17 mouse cellular contexts compared by ENCODE assay signal in the genomic region with DNA sequence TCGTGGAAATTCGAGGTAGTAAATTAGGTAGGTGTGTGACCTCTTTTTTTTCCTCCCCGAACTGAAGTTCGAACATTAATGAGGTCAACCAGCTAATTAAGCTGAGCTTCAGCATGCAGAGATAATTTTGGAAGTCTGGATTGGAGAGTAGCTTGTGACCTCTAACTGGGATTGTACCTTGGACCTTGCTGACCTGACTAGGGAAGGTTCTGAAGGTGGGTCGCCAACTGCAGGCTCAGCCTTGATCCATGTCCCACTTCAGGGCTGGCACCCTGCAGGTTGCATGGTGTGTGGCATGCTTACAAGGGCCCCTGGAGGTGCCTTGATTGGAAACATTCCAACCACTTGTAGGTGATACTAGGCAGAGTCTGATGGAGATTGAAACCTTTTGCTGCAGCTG. TPM values are rescaled to one million over a fixed set of nuclear protein-coding genes. Genes with fewer than 3 reads are reported as not detected.
A peak's percentile ranks its signal among the peaks of the same experiment; 100 is the strongest.
DNase-seq lines count a peak whose midpoint lies in the region; ATAC-seq and TF ChIP-seq lines count a peak whose summit lies in the region.
"Had no signal": no experiment of that assay in that cellular context is flagged by ENCODE, and none has a peak within 500 bp of the region (broad histone marks: within the 10 kb centered on the region; RNA-seq: fewer than 3 reads in every experiment).

No protein-coding gene starts in this region.

- ATAC-seq in hindbrain, embryonic 15.5 days (ENCODE audit: low FRiP score, low read depth): no peak
- no peak for ATAC-seq in lung, postnatal 0 days
- ATAC-seq in neural tube, embryonic 15.5 days (ENCODE audit: low FRiP score): no peak

- peak; percentile 10; the same call in 1 of the 2 replicates for TF ChIP-seq CTCF in lung, postnatal 0 days (IDR thresholded peaks at IDR 0.05)

- H3K27ac ChIP-seq in hindbrain, embryonic 15.5 days (replicated peaks): no peak overlapping the region
- H3K27ac ChIP-seq in hindbrain, embryonic 10.5 days: no peak overlapping the region
- no peak overlapping the region for H3K27ac ChIP-seq in lung, postnatal 0 days (ENCODE audit: low read length)
- H3K27ac ChIP-seq in neural tube, embryonic 15.5 days (replicated peaks): no peak overlapping the region
- H3K27ac ChIP-seq: embryonic facial prominence, embryonic 12.5 days; forebrain, embryonic 12.5 days; heart, embryonic 15.5 days; midbrain, embryonic 13.5 days had no signal

- H3K9ac ChIP-seq in hindbrain, embryonic 15.5 days: no peak overlapping the region
- no peak overlapping the region for H3K9ac ChIP-seq in lung, postnatal 0 days (replicated peaks; ENCODE audit: low read depth)
- no peak overlapping the region for H3K9ac ChIP-seq in neural tube, embryonic 15.5 days (replicated peaks)
- H3K9ac ChIP-seq: embryonic facial prominence, embryonic 12.5 days; forebrain, embryonic 12.5 days; heart, embryonic 15.5 days; midbrain, embryonic 13.5 days had no signal

- no peak overlapping the region; the same call in 1 of the 2 replicates for H3K4me3 ChIP-seq in hindbrain, embryonic 15.5 days
- H3K4me3 ChIP-seq in hindbrain, embryonic 10.5 days: no peak overlapping the region
- H3K4me3 ChIP-seq in lung, postnatal 0 days (ENCODE audit: low read depth, low read length): no peak overlapping the region
- no peak overlapping the region for H3K4me3 ChIP-seq in neural tube, embryonic 15.5 days (replicated peaks)

- 59% methylated on average over 5 of the region's 5 CpGs for WGBS in hindbrain, embryonic 15.5 days
- 64% methylated on average over 5 of the region's 5 CpGs for WGBS in hindbrain, embryonic 10.5 days
- 47% methylated on average over 5 of the region's 5 CpGs for WGBS in lung, postnatal 0 days
- 61% methylated on average over 5 of the region's 5 CpGs for WGBS in neural tube, embryonic 15.5 days

- H3K36me3 ChIP-seq in hindbrain, embryonic 15.5 days: no peaks in the 10 kb centered on the region
- H3K36me3 ChIP-seq in hindbrain, embryonic 10.5 days: no peaks in the 10 kb centered on the region
- no peaks in the 10 kb centered on the region for H3K36me3 ChIP-seq in lung, postnatal 0 days (ENCODE audit: insufficient read depth, low read length)
- H3K36me3 ChIP-seq in neural tube, embryonic 15.5 days: no peaks in the 10 kb centered on the region
- H3K36me3 ChIP-seq: embryonic facial prominence, embryonic 12.5 days; forebrain, embryonic 12.5 days; heart, embryonic 15.5 days; midbrain, embryonic 13.5 days had no signal

- no peak for DNase-seq in hindbrain, embryonic 10.5 days (ENCODE audit: low spot score)
- DNase-seq in lung, postnatal 0 days (ENCODE audit: low spot score): no peak
- DNase-seq in lung, postnatal 25 days (ENCODE audit: low spot score): no peak
- peak; percentile 47 to 62 for DNase-seq in kidney, postnatal 25 days
- no peak for DNase-seq in spleen, adult 12 weeks (ENCODE audit: low spot score)
- no peak for DNase-seq in cerebellum, adult 11 months
- DNase-seq: adrenal gland, adult 2 months; B cell, adult 2 months; cerebellum, postnatal 14 days; left cerebral cortex, postnatal 4 days; lung, postnatal 14 days had no signal

- peaks cover 65% of the 10 kb centered on the region for H3K27me3 ChIP-seq in hindbrain, embryonic 15.5 days
- peaks cover 76% of the 10 kb centered on the region for H3K27me3 ChIP-seq in hindbrain, embryonic 10.5 days (ENCODE audit: insufficient read depth, poor library complexity, severe bottlenecking)
- peaks cover 24% of the 10 kb centered on the region for H3K27me3 ChIP-seq in lung, postnatal 0 days (replicated peaks; ENCODE audit: insufficient read depth, low read length)
- peaks cover 64% of the 10 kb centered on the region for H3K27me3 ChIP-seq in neural tube, embryonic 15.5 days (replicated peaks)

- H3K4me1 ChIP-seq in hindbrain, embryonic 15.5 days (replicated peaks): peaks cover 21% of the 10 kb centered on the region
- peaks cover 20% of the 10 kb centered on the region for H3K4me1 ChIP-seq in hindbrain, embryonic 10.5 days (replicated peaks)
- no peaks in the 10 kb centered on the region; the same call in 1 of the 2 replicates for H3K4me1 ChIP-seq in lung, postnatal 0 days (ENCODE audit: insufficient read depth, low read depth, low read length)
- peaks cover 20% of the 10 kb centered on the region for H3K4me1 ChIP-seq in neural tube, embryonic 15.5 days

- H3K9me3 ChIP-seq in hindbrain, embryonic 15.5 days: no peaks in the 10 kb centered on the region
- H3K9me3 ChIP-seq in hindbrain, embryonic 10.5 days: no peaks in the 10 kb centered on the region
- no peaks in the 10 kb centered on the region for H3K9me3 ChIP-seq in lung, postnatal 0 days (ENCODE audit: low read length)
- no peaks in the 10 kb centered on the region for H3K9me3 ChIP-seq in neural tube, embryonic 15.5 days (replicated peaks)
- H3K9me3 ChIP-seq: embryonic facial prominence, embryonic 12.5 days; forebrain, embryonic 12.5 days; heart, embryonic 15.5 days; midbrain, embryonic 13.5 days had no signal

- peak overlapping the region; percentile 99; the same call in 1 of the 2 replicates for H3K4me2 ChIP-seq in hindbrain, embryonic 15.5 days
- H3K4me2 ChIP-seq in lung, postnatal 0 days (replicated peaks; ENCODE audit: low read depth, low read length): no peak overlapping the region
- H3K4me2 ChIP-seq in neural tube, embryonic 15.5 days: peak overlapping the region; percentile 5; the same call in 1 of the 2 replicates

- TF ChIP-seq EP300 in lung, postnatal 0 days (IDR thresholded peaks at IDR 0.05): no peak

RNA-seq across cellular contexts. Expression of gene Shank2, which starts 21.7 kb away (rescaled TPM):
- 8.8 and 10.2 TPM in 2 replicates for polyA plus RNA-seq in hindbrain, embryonic 15.5 days (2015; fragmentation: Nextera tagmentation; extraction: Ambion mirVana)
- polyA plus RNA-seq in hindbrain, embryonic 10.5 days (2016; fragmentation: Nextera tagmentation; extraction: Ambion mirVana): 0.95 and 1.6 TPM in 2 replicates
- polyA plus RNA-seq in lung, postnatal 0 days (2015; fragmentation: Nextera tagmentation; extraction: Ambion mirVana): 0.76 and 1.2 TPM in 2 replicates
- 8.8 and 9.8 TPM in 2 replicates for polyA plus RNA-seq in neural tube, embryonic 15.5 days (2015; fragmentation: Nextera tagmentation; extraction: Ambion mirVana)

Comparison
In these comparisons a context has a peak if more than half of its experiments do, and no peak if none do; other contexts are left out.
1. DNase-seq: peak in kidney, postnatal 25 days (2 of 2); none in hindbrain, embryonic 10.5 days (single experiment), lung, postnatal 0 days (single experiment), lung, postnatal 25 days (single experiment), spleen, adult 12 weeks (single experiment) and cerebellum, adult 11 months (single experiment).